Mouse (Mus musculus) liver, embryonic 14.5 days (tissue): ENCODE measurements at regions not wholly inside any gene's neighbourhood (a gene's known extent, or its start where the extent isn't known, plus 50 kb on each side); places are given as distances from the start of the nearest gene placed in this dataset.

Experiments
- ATAC-seq: fragments of 200-750 bp; cut with Nextera tagmentation; 2 replicates; pipeline ENCODE4 v1.8.0; 2017; ENCODE audit warnings: moderate number of reproducible peaks, mild to moderate bottlenecking, moderate library complexity; ENCODE audit not compliant: insufficient read depth
- DNase-seq, 3 experiments: peaks; one replicate each; pipeline ENCODE4 v3.0.0-alpha.2; 2012 to 2013; ENCODE audit warnings: low read depth in 3 of 3, low spot score in 3 of 3
- H3K27ac ChIP-seq: fragments of 300-500 bp; sonication (generic); 2 replicates; pipeline ENCODE4 v1.5.1; 2014; ENCODE audit warnings: moderate library complexity, mild to moderate bottlenecking, control low read depth, inconsistent platforms
- H3K27me3 ChIP-seq: fragments of 300-500 bp; sonication (generic); 2 replicates; pipeline ENCODE4 v1.6.1; 2014; ENCODE audit warnings: mild to moderate bottlenecking, low read length, moderate library complexity; ENCODE audit not compliant: control insufficient read depth, insufficient read depth
- H3K36me3 ChIP-seq: fragments of 300-500 bp; sonication (generic); replicated peaks from 2 replicates; pipeline ENCODE4 v1.6.1; 2014; ENCODE audit warnings: low read depth; ENCODE audit not compliant: control insufficient read depth, insufficient read depth
- H3K4me1 ChIP-seq, 2 experiments: fragments of 200-500 bp in 1 of 2; fragments of 300-500 bp in 1 of 2; sonication (generic) in 1 of 2; replicated peaks; 2 replicates each; pipeline ENCODE4 v1.6.1; 2012 to 2014; ENCODE audit warnings: antibody characterized with exemption in 1 of 2, inconsistent platforms in 1 of 2, low read length in 1 of 2; ENCODE audit not compliant: control insufficient read depth in 2 of 2, insufficient read depth in 2 of 2
- H3K4me2 ChIP-seq: fragments of 300-500 bp; sonication (generic); 2 replicates; pipeline ENCODE4 v1.6.1; 2014; ENCODE audit warnings: low read depth, mild to moderate bottlenecking, control low read depth, moderate library complexity
- H3K4me3 ChIP-seq, 2 experiments: fragments of 200-500 bp in 1 of 2; fragments of 300-500 bp in 1 of 2; sonication (generic) in 1 of 2; 2 replicates each; pipeline ENCODE4 v1.5.1; 2012 to 2014; ENCODE audit warnings: low read depth in 2 of 2, low read length in 2 of 2, mild to moderate bottlenecking in 2 of 2, control low read depth in 1 of 2, inconsistent platforms in 1 of 2, moderate library complexity in 1 of 2; ENCODE audit not compliant: insufficient read depth in 1 of 2
- H3K9ac ChIP-seq: fragments of 300-500 bp; sonication (generic); replicated peaks from 2 replicates; pipeline ENCODE4 v1.6.1; 2014; ENCODE audit warnings: mild to moderate bottlenecking, control low read depth, moderate library complexity
- H3K9me3 ChIP-seq: fragments of 300-500 bp; sonication (generic); 2 replicates; pipeline ENCODE4 v1.6.1; 2016; ENCODE audit warnings: low read length, mixed read lengths; ENCODE audit not compliant: control insufficient read depth
- CTCF ChIP-seq: IDR thresholded peaks from 2 replicates; pipeline ENCODE4 v1.5.1; 2016; ENCODE audit warnings: antibody characterized with exemption, low read depth, control low read depth
- EP300 ChIP-seq: IDR thresholded peaks from 2 replicates; pipeline ENCODE4 v1.6.1; 2016; ENCODE audit warnings: antibody characterized with exemption, low read depth
- WGBS: fragments of 180-500 bp; shearing (Covaris S2); extraction: QIAGEN DNeasy Blood & Tissue Kit; methylation state at CpG from one replicate; pipeline ENCODE4 v1.1.7; 2014; ENCODE audit not compliant: insufficient replicate concordance; 5-methylcytosine and 5-hydroxymethylcytosine counted together

DNA sequence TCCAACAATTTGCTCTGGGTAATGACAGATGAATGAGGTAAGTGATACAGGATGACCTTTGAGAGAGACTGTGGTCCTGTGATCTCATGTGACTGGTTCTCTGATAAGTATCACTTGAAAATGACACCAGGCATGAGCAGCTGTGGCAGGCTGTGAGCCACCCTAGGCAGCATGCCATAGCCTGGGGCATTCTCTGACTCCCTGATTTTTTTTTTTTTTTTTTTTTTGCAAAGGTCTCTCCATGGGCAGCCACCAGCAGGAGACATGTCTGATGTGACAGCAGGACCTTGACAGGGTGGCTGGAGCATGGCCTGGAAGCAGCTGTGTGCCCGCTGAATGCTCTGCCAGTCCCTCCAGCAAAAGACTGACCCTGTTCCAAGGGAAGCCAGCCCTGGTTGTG, 116.4 kb upstream of the Vldlr start:
- DNase-seq, result no peak
- no peaks in the 10 kb centered on the region for H3K36me3 ChIP-seq
- no peak overlapping the region for H3K4me2 ChIP-seq
- WGBS, result 67% methylated on average over 1 of the region's 1 CpGs
- no peaks in the 10 kb centered on the region for H3K9me3 ChIP-seq
- TF ChIP-seq EP300, result no peak
- no peaks in the 10 kb centered on the region for H3K4me1 ChIP-seq
- H3K4me3 ChIP-seq, result no peak overlapping the region
- H3K9ac ChIP-seq, result no peak overlapping the region
- no peaks in the 10 kb centered on the region for H3K27me3 ChIP-seq
- ATAC-seq, result no peak
- H3K27ac ChIP-seq, result no peak overlapping the region

DNA sequence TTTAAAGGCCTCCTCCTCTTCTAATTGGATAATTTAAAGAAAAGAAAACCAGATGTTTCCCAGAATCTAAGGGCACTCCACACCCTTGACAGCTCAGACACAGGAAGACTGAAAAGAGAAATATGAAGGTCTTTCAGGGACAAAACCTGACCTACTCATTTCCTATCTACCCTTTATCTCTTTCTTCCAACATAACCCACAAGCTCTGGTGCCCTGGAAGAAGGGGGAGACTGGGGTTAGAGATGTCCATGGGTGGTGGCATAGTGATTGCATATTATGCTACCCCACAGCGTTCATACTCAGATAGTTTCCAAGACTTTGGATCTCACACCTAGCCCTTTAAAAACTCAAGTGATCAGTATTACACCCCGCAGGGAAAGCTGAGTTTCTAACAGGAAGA, 105.8 kb upstream of the Vldlr start:
- TF ChIP-seq CTCF (no peak), EP300 (no peak)
- H3K4me1 ChIP-seq, result no peaks in the 10 kb centered on the region
- no peaks in the 10 kb centered on the region for H3K36me3 ChIP-seq
- H3K9ac ChIP-seq, result no peak overlapping the region
- 21% methylated on average over 2 of the region's 2 CpGs for WGBS
- no peaks in the 10 kb centered on the region for H3K9me3 ChIP-seq
- no peak overlapping the region for H3K27ac ChIP-seq
- no peak overlapping the region for H3K4me3 ChIP-seq
- no peak for DNase-seq
- no peak overlapping the region for H3K4me2 ChIP-seq
- ATAC-seq, result no peak
- no peaks in the 10 kb centered on the region for H3K27me3 ChIP-seq

GRCm38 (mm10) chr19:27120876-27121275, 95.4 kb upstream of the Vldlr start:
- TF ChIP-seq EP300, result no peak
- no peak for TF ChIP-seq CTCF
- ATAC-seq (no peak), DNase-seq (no peak)
- WGBS, result 50% methylated on average over 5 of the region's 5 CpGs
- Histone ChIP-seq H3K4me1 (no peaks in the 10 kb centered on the region), H3K27ac (no peak overlapping the region), H3K4me3 (no peak overlapping the region), H3K9ac (no peak overlapping the region), H3K27me3 (no peaks in the 10 kb centered on the region), H3K9me3 (no peaks in the 10 kb centered on the region), H3K4me2 (no peak overlapping the region), H3K36me3 (no peaks in the 10 kb centered on the region)

GRCm38 (mm10) chr19:27122348-27122747, 93.9 kb upstream of the Vldlr start:
- DNase-seq (no peak), ATAC-seq (no peak)
- no peaks in the 10 kb centered on the region for H3K27me3 ChIP-seq
- no peaks in the 10 kb centered on the region for H3K4me1 ChIP-seq
- H3K27ac ChIP-seq, result no peak overlapping the region
- H3K9me3 ChIP-seq, result no peaks in the 10 kb centered on the region
- 61% methylated on average over 5 of the region's 5 CpGs for WGBS
- no peak overlapping the region for H3K4me2 ChIP-seq
- H3K9ac ChIP-seq, result no peak overlapping the region
- H3K36me3 ChIP-seq, result no peaks in the 10 kb centered on the region
- no peak for TF ChIP-seq CTCF
- TF ChIP-seq EP300, result no peak
- no peak overlapping the region for H3K4me3 ChIP-seq

DNA sequence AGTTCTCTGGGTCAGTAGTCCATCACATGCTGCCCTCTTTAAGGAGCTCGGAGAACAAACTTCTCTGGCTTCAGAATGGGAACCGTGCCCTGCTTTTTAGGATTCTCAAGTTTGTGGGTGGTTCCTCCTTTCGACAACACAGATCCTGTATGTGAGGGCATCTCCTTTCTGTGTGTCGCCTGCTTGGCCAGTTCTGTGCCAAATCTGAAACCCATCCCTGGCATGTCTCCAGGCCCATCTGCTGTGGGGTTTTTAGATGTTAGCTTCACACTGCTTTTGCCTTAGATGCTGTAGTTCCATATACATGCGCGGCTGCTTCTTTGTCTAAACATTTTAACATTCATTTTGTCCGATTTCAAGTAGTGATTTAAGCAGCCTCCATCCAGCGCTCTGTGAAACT, 93.0 kb upstream of the Vldlr start:
- 67% methylated on average over 8 of the region's 8 CpGs for WGBS
- ATAC-seq, result no peak
- H3K27ac ChIP-seq, result no peak overlapping the region
- DNase-seq, result no peak
- no peak overlapping the region for H3K4me3 ChIP-seq
- no peaks in the 10 kb centered on the region for H3K4me1 ChIP-seq
- no peaks in the 10 kb centered on the region for H3K9me3 ChIP-seq
- no peak overlapping the region for H3K4me2 ChIP-seq
- TF ChIP-seq EP300, result no peak
- no peak for TF ChIP-seq CTCF
- H3K9ac ChIP-seq, result no peak overlapping the region
- no peaks in the 10 kb centered on the region for H3K36me3 ChIP-seq
- no peaks in the 10 kb centered on the region for H3K27me3 ChIP-seq
